Mouse (Mus musculus) cerebellum, adult 8-10 months (tissue): ENCODE data around the gene Zswim1.
"Not testable (repeated sequence)": the region's sequence is repeated elsewhere in the genome, so short reads cannot be mapped to it uniquely, and the experiment has no call there.

Experiments
- DNase-seq: peaks from one replicate; pipeline ENCODE4 v3.0.0; 2022

Zswim1 gene

GRCm38 (mm10) chr2:164832032-164832747, 9.7 kb downstream of the Zswim1 start:
- peak; percentile 38 for DNase-seq

GRCm38 (mm10) chr2:164832748-164833301, 10.3 kb downstream of the Zswim1 start, which contains the start of gene Ctsa:
TSS of gene Ctsa (plus strand) at chr2:164832873.
- peak; percentile 72 for DNase-seq

DNA sequence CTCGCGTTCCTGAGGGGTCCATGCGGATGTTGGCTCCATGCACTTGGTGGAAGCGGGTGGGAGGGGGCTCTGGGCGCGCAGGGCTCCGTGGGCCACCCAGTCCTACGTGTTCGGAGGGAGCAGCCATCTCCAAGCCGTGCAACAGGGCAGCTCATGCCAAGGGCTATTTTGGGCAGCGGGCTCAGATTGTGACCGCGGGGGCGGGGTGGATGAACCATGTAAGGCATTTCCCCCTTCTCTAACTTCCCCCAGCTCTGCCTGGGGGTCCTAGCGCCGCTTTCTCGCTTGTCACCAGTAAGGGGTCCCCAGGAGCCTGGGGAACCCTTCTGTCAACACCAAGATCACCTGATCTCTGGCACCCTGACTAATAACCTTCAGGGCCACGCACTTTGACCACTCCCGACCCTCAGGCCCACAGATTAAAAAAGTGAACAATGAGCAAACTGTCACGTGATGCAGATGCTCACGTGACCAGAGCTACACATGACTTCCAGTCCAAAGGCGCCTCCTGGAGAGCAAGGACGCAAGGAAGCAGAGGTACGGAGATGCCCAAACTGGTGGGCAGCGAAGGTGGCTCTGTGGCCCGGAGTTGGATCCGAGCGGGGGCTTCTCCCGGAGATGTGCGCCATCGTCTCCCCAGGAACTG, 11.0 kb downstream of the Zswim1 start, which contains the start of gene Neurl2:
Gene Neurl2, minus strand, starts transcription at position 143 of the 646 bp plus-strand sequence.
- peak; percentile 89 for DNase-seq

- peak; percentile 41 for DNase-seq
Measured at GRCm38 (mm10) chr2:164834531-164834930, 12.0 kb downstream of the Zswim1 start.

- no peak for DNase-seq
Measured at GRCm38 (mm10) chr2:164835164-164835563, 12.7 kb downstream of the Zswim1 start.

DNA sequence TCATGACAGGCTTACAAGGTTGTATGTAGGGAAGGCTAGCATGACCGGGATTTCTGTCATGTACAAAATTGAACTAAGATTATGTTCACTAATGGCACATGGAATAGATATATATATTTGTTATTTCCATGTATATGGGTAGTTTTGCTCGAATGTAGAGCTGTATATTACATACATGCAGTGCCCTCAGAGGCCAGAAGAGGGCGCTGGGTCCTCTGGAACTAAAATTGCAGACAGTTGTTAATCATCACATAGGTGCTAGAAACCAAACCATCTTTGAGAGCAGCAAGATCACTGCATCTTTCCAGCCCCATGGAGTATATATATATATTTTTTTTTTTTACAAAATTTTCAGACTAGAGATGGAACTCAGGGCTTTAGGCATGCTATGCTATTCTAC, 23.3 kb downstream of the Zswim1 start:
- DNase-seq = no peak

DNA sequence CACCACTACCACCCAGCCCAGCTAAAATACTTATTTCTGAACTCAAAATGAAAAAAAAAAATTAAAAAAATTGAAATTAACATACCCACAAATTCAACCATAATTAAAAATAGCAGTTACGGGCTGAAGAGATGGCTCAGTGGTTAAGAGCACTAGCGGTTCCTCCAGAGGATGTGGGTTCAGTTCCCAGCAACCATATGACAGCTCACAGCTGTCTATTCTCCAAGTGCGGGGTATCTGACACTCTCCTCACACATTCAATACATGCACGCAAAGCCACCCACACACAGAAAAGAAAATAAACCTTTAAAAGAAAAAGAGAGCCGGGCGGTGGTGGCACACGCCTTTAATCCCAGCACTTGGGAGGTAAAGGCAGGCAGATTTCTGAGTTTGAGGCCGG, 27.6 kb downstream of the Zswim1 start:
- no peak for DNase-seq

- not testable (repeated sequence) for DNase-seq
Measured at GRCm38 (mm10) chr2:164855572-164855971, 33.1 kb downstream of the Zswim1 start.

- DNase-seq = no peak
Measured at GRCm38 (mm10) chr2:164856309-164857100, 34.0 kb downstream of the Zswim1 start.

DNA sequence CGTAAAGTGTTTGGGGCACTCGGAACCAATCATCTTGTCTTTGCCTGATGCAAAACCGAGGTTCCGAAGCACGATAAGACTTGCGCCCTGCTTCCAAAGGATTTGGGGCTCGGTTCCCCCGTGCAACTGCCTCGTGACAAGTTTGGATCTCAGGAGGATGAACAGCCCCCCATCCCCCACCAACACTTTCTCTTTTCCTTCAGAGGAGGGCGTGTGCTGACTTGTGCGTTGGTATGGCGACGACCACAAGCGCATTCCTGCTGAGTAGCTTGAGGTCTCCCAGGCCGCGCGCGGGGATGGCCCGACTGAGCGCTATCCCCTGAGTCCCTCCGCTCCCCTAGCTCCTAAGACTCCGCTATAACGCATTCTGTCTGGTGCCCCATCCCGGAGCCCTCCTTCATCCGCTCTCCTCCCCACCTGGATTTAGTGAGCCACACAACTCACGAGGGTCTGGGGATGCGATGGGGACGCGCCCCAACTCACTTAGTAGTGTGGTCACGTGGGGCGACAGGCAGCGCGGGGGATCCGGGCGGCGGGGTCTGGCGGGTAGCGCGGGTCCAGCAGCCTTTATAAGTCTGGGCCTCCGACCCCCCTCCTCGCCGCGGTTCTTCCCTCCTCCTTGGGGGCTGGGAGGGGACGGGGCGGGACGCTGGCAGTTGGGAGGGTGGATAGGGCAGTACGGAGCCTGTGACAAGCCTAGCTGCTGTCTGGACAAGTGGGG, 34.8 kb downstream of the Zswim1 start, which contains the start of gene Pltp:
Gene Pltp, minus strand, starts transcription at position 611 of the 721 bp plus-strand sequence.
- no peak for DNase-seq

DNA sequence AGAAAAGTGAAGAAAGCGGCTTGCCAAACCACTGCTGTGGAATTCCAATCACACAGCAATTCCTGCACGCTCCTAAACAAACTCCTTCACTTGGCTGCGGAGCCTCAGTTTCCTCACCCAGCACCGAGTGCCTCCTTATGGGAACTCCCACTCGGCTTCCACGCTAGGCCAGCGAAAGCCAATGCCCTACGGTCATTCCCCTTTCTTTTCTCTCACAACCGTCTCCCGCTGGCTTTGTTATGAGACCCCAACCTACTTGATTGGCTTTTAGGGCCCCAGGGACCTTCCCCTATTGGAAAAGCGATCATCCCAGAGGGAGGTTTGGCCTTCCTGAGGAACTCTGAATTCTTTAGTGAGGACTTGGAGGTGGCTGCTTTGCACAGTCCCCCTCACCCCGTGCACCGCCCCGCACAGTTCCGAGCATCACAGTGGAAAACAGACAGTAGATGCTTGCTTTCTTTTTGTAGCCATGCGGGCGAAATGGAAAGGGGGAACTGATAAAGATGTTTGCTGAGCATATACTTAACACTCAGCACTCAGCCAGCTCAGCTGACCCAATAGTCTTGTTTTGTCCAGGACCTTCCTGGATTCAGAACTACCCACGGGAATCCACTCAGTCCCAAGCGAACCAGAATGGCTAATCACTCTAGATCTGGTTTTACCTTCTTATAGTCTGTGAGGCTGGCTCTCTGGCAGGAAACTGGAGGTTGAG, 35.5 kb downstream of the Zswim1 start:
- no peak for DNase-seq

DNA sequence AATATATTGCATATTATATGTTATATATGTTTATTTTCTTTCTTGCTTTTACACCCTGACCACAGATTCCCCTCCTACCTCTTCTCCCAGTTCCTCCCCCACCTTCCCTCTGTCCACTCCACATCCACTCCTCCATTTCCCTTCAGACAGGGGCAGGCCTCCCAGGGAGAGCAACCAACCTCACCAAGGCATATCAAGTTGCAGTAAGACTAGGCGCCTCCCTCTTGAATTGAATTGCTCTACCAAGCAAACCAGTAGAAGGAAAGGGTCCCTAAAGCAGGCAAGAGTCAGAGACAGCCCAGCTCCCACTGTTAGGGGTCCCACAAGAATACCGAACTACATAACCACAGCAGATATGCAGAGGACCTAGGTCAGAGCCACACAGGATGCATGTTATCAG, 36.7 kb downstream of the Zswim1 start:
- DNase-seq = no peak

DNA sequence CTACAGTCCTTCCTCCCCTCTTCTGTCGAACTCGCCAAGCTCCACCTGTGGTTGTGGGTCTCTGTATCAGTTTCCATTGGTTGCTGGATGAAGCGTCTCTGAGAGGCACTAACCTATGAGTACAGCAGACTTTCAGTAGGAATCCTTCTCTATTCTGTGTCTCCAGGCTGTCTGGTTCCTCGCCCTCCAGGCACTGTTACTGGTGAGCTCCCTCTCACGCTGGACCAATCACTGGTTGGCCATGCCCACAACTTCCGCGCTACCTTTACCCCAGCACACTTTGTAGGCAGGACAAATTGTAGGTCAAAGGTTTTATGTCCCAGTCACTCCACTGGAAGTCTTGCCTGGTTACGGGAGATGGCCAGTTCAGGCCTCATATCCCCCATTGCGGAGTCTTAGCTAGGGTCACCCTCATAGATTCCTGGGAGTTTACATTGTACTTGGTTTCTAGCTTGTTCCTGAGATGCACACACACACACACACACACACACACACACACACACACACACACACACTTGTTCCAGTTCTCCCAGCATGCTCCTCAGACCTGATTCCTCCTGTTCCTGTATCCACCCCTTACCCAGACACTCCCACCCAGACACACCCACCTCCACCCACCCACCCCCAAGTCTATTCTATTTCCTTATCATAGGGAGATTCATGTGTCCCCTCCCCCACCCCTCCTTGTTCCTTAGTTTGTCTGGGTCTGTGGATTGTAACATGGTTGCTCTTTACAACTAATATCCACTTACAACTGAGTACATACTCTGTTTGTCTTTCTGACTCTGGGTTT, 37.4 kb downstream of the Zswim1 start:
- no peak for DNase-seq

GRCm38 (mm10) chr2:164861094-164861493, 38.6 kb downstream of the Zswim1 start:
- DNase-seq = no peak

DNA sequence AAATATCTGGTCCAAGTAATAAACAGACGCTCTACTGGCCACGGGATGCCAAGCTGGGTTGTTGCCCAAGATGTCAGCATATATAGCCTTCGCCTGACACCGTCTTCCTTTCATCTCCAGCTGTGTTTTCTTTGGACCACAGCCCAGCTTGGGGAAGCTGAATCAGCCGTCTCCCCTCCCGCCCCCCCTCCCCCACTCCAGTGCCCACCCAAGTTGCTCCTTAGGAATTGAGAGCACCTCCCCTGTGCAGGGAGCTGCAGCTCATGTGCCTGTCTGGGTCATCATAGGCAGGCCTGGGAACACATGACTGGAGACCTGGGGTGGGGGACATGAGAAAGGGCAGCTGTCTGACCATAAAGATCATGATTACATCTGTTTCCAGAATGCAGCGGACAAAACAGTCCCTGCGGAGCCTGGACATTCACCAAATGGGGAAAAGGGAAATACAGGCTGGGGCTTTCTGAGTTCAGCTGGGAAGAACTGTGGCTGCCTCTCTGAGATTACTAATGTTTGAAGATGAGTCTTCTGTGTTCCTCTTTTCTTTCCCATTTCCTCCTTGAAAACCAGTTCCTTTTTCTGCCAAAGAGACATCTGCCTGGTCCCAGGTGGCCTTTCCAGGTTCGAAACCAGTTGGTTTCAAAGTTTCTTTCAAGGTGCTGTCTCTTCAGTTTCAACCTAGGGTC, 39.8 kb downstream of the Zswim1 start:
- no peak for DNase-seq

- DNase-seq = not testable (repeated sequence)
Measured at GRCm38 (mm10) chr2:164863411-164863810, 40.9 kb downstream of the Zswim1 start.

DNA sequence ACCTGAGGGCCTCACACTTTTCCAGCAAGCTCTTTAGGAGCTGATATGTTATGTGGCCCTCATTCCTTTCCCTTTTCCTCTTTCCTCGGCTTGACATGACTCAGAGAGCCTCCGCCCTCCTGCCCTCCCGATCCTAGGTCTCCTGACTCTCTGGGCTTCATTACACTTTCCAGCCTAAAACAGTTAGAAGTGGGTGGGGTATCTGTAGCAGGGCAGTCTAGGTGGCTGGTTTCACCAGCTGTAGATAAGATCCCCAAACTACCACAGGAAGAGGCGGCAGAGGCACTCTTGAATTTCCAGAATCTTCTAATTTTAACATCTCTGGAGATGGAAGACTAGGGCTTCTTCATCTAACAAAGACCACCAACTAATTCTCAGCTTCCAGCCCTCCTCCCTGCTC, 42.1 kb downstream of the Zswim1 start:
- no peak for DNase-seq

DNA sequence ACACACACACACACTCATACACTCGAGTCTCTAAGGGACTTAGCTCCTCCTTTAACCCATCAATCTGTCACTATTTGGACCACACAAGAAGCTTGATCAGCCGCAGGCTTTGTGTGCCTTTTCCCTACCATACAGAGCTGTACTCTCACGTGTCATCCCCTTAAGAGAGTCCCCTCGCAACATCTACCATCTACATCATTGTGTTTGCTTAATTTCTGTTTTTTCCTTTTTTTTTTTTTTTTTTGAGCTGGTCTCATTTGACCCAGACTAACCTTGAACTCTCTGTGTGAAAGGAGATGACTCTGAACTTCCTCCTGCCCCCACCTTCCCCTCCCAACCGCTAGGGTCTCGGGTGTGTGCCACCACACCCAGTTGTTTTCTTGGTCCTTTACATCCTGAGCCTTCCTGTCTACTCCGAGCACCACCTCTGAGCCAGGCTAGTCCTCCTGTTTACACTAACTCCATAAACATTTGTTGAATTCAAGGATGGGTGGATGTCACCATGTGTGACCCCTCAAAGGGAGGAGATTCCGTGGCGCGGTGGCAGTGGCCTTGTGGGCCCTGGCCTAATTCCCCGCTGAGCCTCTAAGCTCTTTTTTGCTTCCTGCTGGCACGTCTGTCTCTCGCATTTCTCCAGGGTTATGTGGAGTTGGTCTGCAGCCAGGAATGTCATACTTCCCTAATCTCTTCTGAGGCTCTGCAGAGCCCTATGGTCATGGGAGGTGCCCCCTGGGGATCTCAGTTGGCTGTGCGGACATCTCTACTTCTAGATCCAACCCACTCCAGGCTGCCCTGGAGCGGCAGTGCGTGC, 44.5 kb downstream of the Zswim1 start:
- no peak for DNase-seq

DNA sequence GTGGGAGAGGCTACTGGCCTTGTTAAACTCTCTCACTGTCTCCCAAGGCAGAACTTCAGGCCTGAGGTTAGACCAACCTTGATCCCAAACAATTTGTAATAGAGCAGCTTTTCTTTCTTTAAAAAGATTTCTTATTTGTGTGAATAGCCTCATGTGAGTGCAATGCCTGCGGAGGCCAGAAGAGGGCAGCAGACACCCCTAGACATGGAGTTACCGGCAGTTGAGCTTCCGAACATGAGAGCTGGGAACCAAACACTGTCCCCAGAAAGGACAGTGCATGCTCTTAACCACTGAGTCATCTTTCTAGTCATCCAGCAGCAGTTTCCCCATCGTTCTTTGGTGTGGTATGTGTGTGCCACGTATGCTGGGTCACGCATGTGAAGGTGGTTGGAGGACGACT, 45.1 kb downstream of the Zswim1 start:
- DNase-seq = no peak
